Mouse (Mus musculus) CH12.LX (cell line): ENCODE measurements around the gene Abca7. TPM values are rescaled to one million over a fixed set of nuclear protein-coding genes. Genes with fewer than 3 reads are reported as not detected.

Experiments used
- DNase-seq: peaks from one replicate; pipeline ENCODE4 v3.0.0-alpha.2; 2013; ENCODE audit errors: extremely low read depth
- H3K27ac ChIP-seq: 2 replicates; pipeline ENCODE4 v1.5.1; 2012; ENCODE audit warnings: low read depth, mild to moderate bottlenecking, control low read depth, moderate library complexity; ENCODE audit not compliant: insufficient read depth
- H3K27me3 ChIP-seq: replicated peaks from 2 replicates; pipeline ENCODE3; 2012; ENCODE audit warnings: inconsistent platforms
- H3K36me3 ChIP-seq, 2 experiments: replicated peaks in 1 of 2; 2 replicates each; pipeline versions ENCODE3 to v1.6.1; 2012; ENCODE audit warnings: inconsistent platforms in 1 of 2, low read length in 1 of 2, mild to moderate bottlenecking in 1 of 2, mixed read lengths in 1 of 2, moderate library complexity in 1 of 2; ENCODE audit not compliant: control insufficient read depth in 1 of 2, insufficient read depth in 1 of 2
- H3K4me1 ChIP-seq, 2 experiments: 2 replicates each; pipeline ENCODE4 v1.6.1; 2012; ENCODE audit warnings: inconsistent platforms in 1 of 2, moderate library complexity in 1 of 2; ENCODE audit not compliant: insufficient read depth in 2 of 2, control insufficient read depth in 1 of 2
- H3K4me2 ChIP-seq: 2 replicates; pipeline ENCODE4 v1.6.1; 2012; ENCODE audit warnings: low read depth, mild to moderate bottlenecking, control low read depth; ENCODE audit not compliant: poor library complexity, insufficient read depth, severe bottlenecking
- H3K4me3 ChIP-seq, 3 experiments: fragments of 150-350 bp in 1 of 3; sonication (generic) in 1 of 3; replicated peaks in 1 of 3; 2 replicates each; pipeline versions ENCODE3 to v1.5.1; 2011 to 2012; ENCODE audit warnings: low read depth in 2 of 3, low read length in 2 of 3, mild to moderate bottlenecking in 2 of 3, moderate library complexity in 2 of 3, control low read depth in 1 of 3, improper control_type of control experiment in 1 of 3, inconsistent platforms in 1 of 3, mixed read lengths in 1 of 3; ENCODE audit not compliant: poor library complexity in 1 of 3
- H3K79me2 ChIP-seq: replicated peaks from 2 replicates; pipeline ENCODE4 v1.6.1; 2012; ENCODE audit warnings: mild to moderate bottlenecking, moderate library complexity; ENCODE audit not compliant: control insufficient read depth, poor library complexity, insufficient read depth, severe bottlenecking; ENCODE audit errors: extremely low read depth
- H3K9ac ChIP-seq: 2 replicates; pipeline ENCODE4 v1.6.1; 2012; ENCODE audit warnings: low read depth, mild to moderate bottlenecking, control low read depth, moderate library complexity; ENCODE audit not compliant: insufficient read depth
- H3K9me3 ChIP-seq: replicated peaks from 2 replicates; pipeline ENCODE3; 2012; ENCODE audit warnings: low read length, inconsistent platforms, mixed read lengths
- BHLHE40 ChIP-seq: IDR thresholded peaks from 2 replicates; pipeline ENCODE4 v1.6.1; 2011; ENCODE audit warnings: mild to moderate bottlenecking, low read depth, low read length, improper control_type of control experiment
- CHD1 ChIP-seq: IDR thresholded peaks from 2 replicates; pipeline ENCODE4 v1.6.1; 2012; ENCODE audit warnings: low read depth, low read length, improper control_type of control experiment, inconsistent platforms
- CHD2 ChIP-seq: IDR thresholded peaks from 2 replicates; pipeline ENCODE4 v1.6.1; 2011; ENCODE audit warnings: low read length, improper control_type of control experiment
- E2F4 ChIP-seq: IDR thresholded peaks from 2 replicates; pipeline ENCODE4 v1.6.1; 2011; ENCODE audit warnings: low read depth, low read length, improper control_type of control experiment; ENCODE audit not compliant: insufficient replicate concordance
- ELF1 ChIP-seq: IDR thresholded peaks from 2 replicates; pipeline ENCODE4 v1.6.1; 2014; ENCODE audit warnings: low read depth, mild to moderate bottlenecking, inconsistent platforms, low read length, improper control_type of control experiment
- EP300 ChIP-seq: IDR thresholded peaks from 2 replicates; pipeline ENCODE4 v1.6.1; 2011; ENCODE audit warnings: low read length, improper control_type of control experiment
- ETS1 ChIP-seq: conservative IDR thresholded peaks from 2 replicates; pipeline ENCODE4 v1.6.1; 2012; ENCODE audit warnings: low read depth, mild to moderate bottlenecking, inconsistent platforms, low read length, improper control_type of control experiment, moderate library complexity
- HCFC1 ChIP-seq: IDR thresholded peaks from 2 replicates; pipeline ENCODE4 v1.6.1; 2012; ENCODE audit warnings: low read depth, mild to moderate bottlenecking, inconsistent platforms, low read length, improper control_type of control experiment
- IRF4 ChIP-seq: IDR thresholded peaks from 2 replicates; pipeline ENCODE4 v1.6.1; 2014; ENCODE audit warnings: low read depth, mild to moderate bottlenecking, inconsistent platforms, low read length, improper control_type of control experiment
- JUN ChIP-seq: IDR thresholded peaks from 2 replicates; pipeline ENCODE4 v1.6.1; 2011; ENCODE audit warnings: low read depth, mild to moderate bottlenecking, low read length, improper control_type of control experiment, moderate library complexity; ENCODE audit not compliant: insufficient read depth
- KAT2A ChIP-seq: IDR thresholded peaks from 2 replicates; pipeline ENCODE4 v1.6.1; 2012; ENCODE audit warnings: low read length, improper control_type of control experiment, inconsistent platforms; ENCODE audit not compliant: insufficient replicate concordance
- MAFK ChIP-seq: IDR thresholded peaks from 2 replicates; pipeline ENCODE4 v1.6.1; 2011; ENCODE audit warnings: low read length, improper control_type of control experiment; ENCODE audit not compliant: insufficient replicate concordance
- MAX ChIP-seq: IDR thresholded peaks from 2 replicates; pipeline ENCODE4 v1.6.1; 2011; ENCODE audit warnings: low read length, improper control_type of control experiment
- MXI1 ChIP-seq: IDR thresholded peaks from 2 replicates; pipeline ENCODE4 v1.6.1; 2011; ENCODE audit warnings: mild to moderate bottlenecking, low read depth, low read length, improper control_type of control experiment
- MYC ChIP-seq: IDR thresholded peaks from 2 replicates; pipeline ENCODE4 v1.6.1; 2011; ENCODE audit warnings: low read depth, mild to moderate bottlenecking, improper control_type of control experiment, low read length
- NELFE ChIP-seq: IDR thresholded peaks from 2 replicates; pipeline ENCODE4 v1.6.1; 2011; ENCODE audit warnings: low read depth, low read length, improper control_type of control experiment
- NRF1 ChIP-seq: IDR thresholded peaks from 2 replicates; pipeline ENCODE4 v1.6.1; 2014; ENCODE audit warnings: low read depth, mild to moderate bottlenecking, inconsistent platforms, low read length, improper control_type of control experiment, moderate library complexity
- PAX5 ChIP-seq: IDR thresholded peaks from 2 replicates; pipeline ENCODE4 v1.6.1; 2012; ENCODE audit warnings: low read length, inconsistent platforms, mixed read lengths
- POLR2A ChIP-seq: IDR thresholded peaks from 2 replicates; pipeline ENCODE4 v1.6.1; 2011; ENCODE audit warnings: low read depth, mild to moderate bottlenecking, improper control_type of control experiment, low read length
- POLR2AphosphoS2 ChIP-seq: IDR thresholded peaks from 2 replicates; pipeline ENCODE4 v1.6.1; 2011; ENCODE audit warnings: low read depth, low read length, improper control_type of control experiment
- RAD21 ChIP-seq: IDR thresholded peaks from 2 replicates; pipeline ENCODE4 v1.6.1; 2011; ENCODE audit warnings: low read depth, mild to moderate bottlenecking, low read length, improper control_type of control experiment, moderate library complexity
- RCOR1 ChIP-seq: conservative IDR thresholded peaks from 2 replicates; pipeline ENCODE4 v1.6.1; 2012; ENCODE audit warnings: low read depth, mild to moderate bottlenecking, inconsistent platforms, low read length, improper control_type of control experiment
- SMC3 ChIP-seq: IDR thresholded peaks from 2 replicates; pipeline ENCODE4 v1.6.1; 2011; ENCODE audit warnings: low read depth, low read length, improper control_type of control experiment
- UBTF ChIP-seq: IDR thresholded peaks from 2 replicates; pipeline ENCODE4 v1.6.1; 2012; ENCODE audit warnings: low read depth, mild to moderate bottlenecking, inconsistent platforms, low read length, improper control_type of control experiment, moderate library complexity
- USF1 ChIP-seq: IDR thresholded peaks from 2 replicates; pipeline ENCODE4 v1.6.1; 2014; ENCODE audit warnings: low read depth, mild to moderate bottlenecking, inconsistent platforms, low read length, improper control_type of control experiment
- USF2 ChIP-seq: conservative IDR thresholded peaks from 2 replicates; pipeline ENCODE4 v1.6.1; 2011; ENCODE audit warnings: low read depth, low read length, improper control_type of control experiment
- ZC3H11A ChIP-seq: IDR thresholded peaks from 2 replicates; pipeline ENCODE4 v1.6.1; 2012; ENCODE audit warnings: low read depth, mild to moderate bottlenecking, inconsistent platforms, low read length, improper control_type of control experiment
- ZKSCAN1 ChIP-seq: IDR thresholded peaks from 2 replicates; pipeline ENCODE4 v1.6.1; 2012; ENCODE audit warnings: low read depth, inconsistent platforms, low read length, improper control_type of control experiment, borderline replicate concordance
- ZMIZ1 ChIP-seq: IDR thresholded peaks from 2 replicates; pipeline ENCODE4 v1.6.1; 2012; ENCODE audit warnings: low read depth, mild to moderate bottlenecking, inconsistent platforms, low read length, improper control_type of control experiment
- ZNF384 ChIP-seq: IDR thresholded peaks from 2 replicates; pipeline ENCODE4 v1.6.1; 2012; ENCODE audit warnings: low read depth, low read length, improper control_type of control experiment, inconsistent platforms
- dilution Hi-C: fragments of 300-500 bp; cut with MboI; formaldehyde crosslinking; loops from 2 replicates; pipeline ENCODE4 v1.14.3; 2020; ENCODE audit warnings: low sequenced_read_pairs; ENCODE audit not compliant: extremely low pct_unique_long_range_greater_than_20kb, extremely low pct_ligation_motif_present
- in situ Hi-C: fragments of 300-500 bp; cut with MboI; formaldehyde crosslinking; loops from 3 replicates; pipeline ENCODE4 v1.14.3; 2019; ENCODE audit warnings: low sequenced_read_pairs, low pct_ligation_motif_present, low pct_unique_long_range_greater_than_20kb, mixed read lengths
- polyA plus RNA-seq: library from polyadenylated mRNA; unstranded; fragments of >175 nt; gene quantifications from 2 replicates; pipeline ENCODE4 v1.2.1, GENCODE M21; 2012; ENCODE audit warnings: low read depth; ENCODE audit not compliant: insufficient read length
- total RNA-seq, 2 experiments: library from RNA; depleted of rRNA; stranded (reverse); fragments of 300-350 nt in 1 of 2; fragments of >200 nt in 1 of 2; gene quantifications; 2 replicates each; pipeline ENCODE4 v1.2.3; 2012 to 2014

Abca7 gene
- total and polyA plus RNA-seq, 3 experiments = 2.3 to 7.0 (median 6.1) TPM

DNA sequence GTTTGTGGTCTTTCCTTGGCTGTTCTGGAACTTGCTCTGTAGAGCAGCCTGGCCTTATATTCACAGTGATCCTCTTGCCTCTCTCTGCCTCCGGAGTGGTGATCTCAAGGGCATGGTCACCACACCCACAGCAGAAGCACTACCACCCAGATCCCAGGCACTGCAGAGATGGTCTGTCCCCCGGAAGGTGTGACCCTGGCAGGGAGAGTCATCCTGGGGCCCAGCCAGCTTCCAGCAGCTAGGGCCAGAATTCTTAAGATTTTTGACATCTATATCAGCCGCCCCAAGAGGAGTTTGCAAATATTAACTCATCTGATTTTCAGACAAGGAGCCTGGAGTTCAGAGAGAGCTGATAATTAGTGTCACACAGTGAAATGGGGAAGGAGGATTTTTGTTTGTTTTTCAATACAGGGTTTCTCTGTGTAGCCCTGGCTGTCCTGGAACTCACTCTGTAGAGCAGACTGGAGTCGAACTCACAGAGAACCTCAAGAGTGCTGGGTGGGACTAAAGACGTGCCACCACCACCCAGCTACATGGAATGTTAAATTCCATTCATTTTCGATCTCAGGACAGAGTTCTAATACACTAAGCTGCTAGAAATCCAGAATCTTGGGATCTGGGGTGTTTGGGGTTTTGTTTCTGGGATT lies 9.9 kb upstream of the Abca7 start:
- in situ Hi-C loops = loop anchor here (5.0 kb wide), 2 partner anchors 126 to 156 kb away; partner anchors contain the start of gene Cbarp
- dilution Hi-C loops = no loop called here

GRCm38 (mm10) chr10:79986963-79987362 lies 9.3 kb upstream of the Abca7 start:
- Histone ChIP-seq H3K36me3 (peaks cover 3 to 20% of the 10 kb centered on the region in 2 experiments), H3K4me2 (peak overlapping the region; percentile 81), H3K9ac (peak overlapping the region; percentile 68), H3K27ac (0 out of 2 replicates have a peak overlapping the region, but pooled peaks have one; percentile 26), H3K4me1 (peaks cover 16 to 52% of the 10 kb centered on the region in 2 experiments), H3K27me3 (peaks cover 3% of the 10 kb centered on the region), H3K9me3 (peaks cover 9% of the 10 kb centered on the region), H3K79me2 (peaks cover 19% of the 10 kb centered on the region), H3K4me3 (peak overlapping the region in 2 of 3 experiments; percentile 0 to 89)
- peak; percentile 89 for DNase-seq
- in situ Hi-C loops (loop anchor here (5.0 kb wide), 2 partner anchors 125 to 155 kb away; partner anchors contain the start of gene Cbarp), dilution Hi-C loops (no loop called here)
- TF ChIP-seq PAX5 (no peak), E2F4 (0 out of 2 replicates have a peak, but pooled peaks have one; percentile 19), KAT2A (no peak), ZC3H11A (no peak), SMC3 (peak; percentile 72), MXI1 (no peak; the same call in 1 of the 2 replicates), MAFK (no peak), USF2 (no peak), RAD21 (peak; percentile 65), POLR2AphosphoS2 (no peak), POLR2A (0 out of 2 replicates have a peak, but pooled peaks have one; percentile 15), NRF1 (peak; percentile 70), NELFE (no peak), ELF1 (no peak), ZKSCAN1 (no peak), ZMIZ1 (no peak), MYC (no peak), MAX (no peak), CHD2 (no peak), EP300 (peak; percentile 5; the same call in 1 of the 2 replicates), CHD1 (no peak), HCFC1 (no peak), IRF4 (no peak), RCOR1 (no peak), UBTF (no peak), ZNF384 (peak; percentile 98), BHLHE40 (no peak), ETS1 (no peak), JUN (no peak), USF1 (no peak)

More for the DNA sequence above, 9.9 kb upstream of the Abca7 start:
- Histone ChIP-seq H3K79me2 (peaks cover 25% of the 10 kb centered on the region), H3K9ac (peak overlapping the region; percentile 68), H3K4me3 (peak overlapping the region; percentile 50 to 89 (median 68)), H3K36me3 (peaks cover 6 to 21% of the 10 kb centered on the region in 2 experiments), H3K27ac (peak overlapping the region; percentile 94), H3K9me3 (peaks cover 6% of the 10 kb centered on the region)
- no peak for DNase-seq
- TF ChIP-seq EP300 = peak; percentile 24; the same call in 1 of the 2 replicates
- TF ChIP-seq CHD1 = peak; percentile 72; the same call in 1 of the 2 replicates
- no peak for TF ChIP-seq MYC
- TF ChIP-seq, all 38 proteins: peak for 2
- Histone ChIP-seq H3K4me2 (peak overlapping the region; percentile 81), H3K4me1 (peaks cover 21 to 58% of the 10 kb centered on the region in 2 experiments), H3K27me3 (peaks cover 3% of the 10 kb centered on the region)
